Mouse (Mus musculus): ENCODE data around the gene Srgap1. TPM values are rescaled to one million over a fixed set of nuclear protein-coding genes. Genes with fewer than 3 reads are reported as not detected.

Gene Srgap1
- polyA plus RNA-seq, 1 experiment from 2014 or later: 30.7 TPM

DNA sequence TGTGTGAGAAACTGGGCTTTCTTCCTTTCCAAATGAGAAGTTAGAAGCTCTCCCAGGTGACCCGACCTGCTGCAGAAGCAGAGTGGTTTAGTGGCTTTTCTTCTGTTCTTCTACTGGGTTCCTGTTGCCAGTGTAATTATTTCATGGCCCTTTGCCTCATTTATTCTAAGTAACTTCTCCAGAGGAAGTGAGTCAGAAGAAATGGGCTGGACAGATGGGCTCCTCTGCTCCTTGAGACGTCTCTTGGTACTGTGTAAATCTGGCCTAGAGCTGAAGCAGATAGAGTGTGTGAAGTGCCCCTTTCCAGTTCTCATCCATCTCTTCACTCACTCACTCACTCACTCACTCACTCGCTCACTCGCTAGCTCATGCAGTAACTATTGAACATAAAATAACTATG is 290.4 kb downstream of the Srgap1 start:
- H3K4me1 ChIP-seq: no peaks in the 10 kb centered on the region
- no peak overlapping the region for H3K9ac ChIP-seq (replicated peaks)
- no peaks in the 10 kb centered on the region for H3K9me3 ChIP-seq (replicated peaks)
- WGBS: 81% methylated on average over 4 of the region's 4 CpGs
- H3K36me3 ChIP-seq: peaks cover 5% of the 10 kb centered on the region; the same call in 1 of the 2 replicates
- no peak overlapping the region for H3K4me3 ChIP-seq (replicated peaks)
- H3K4me2 ChIP-seq: no peak overlapping the region
- H3K27me3 ChIP-seq (replicated peaks): no peaks in the 10 kb centered on the region
- no peak overlapping the region for H3K27ac ChIP-seq (replicated peaks)
- ATAC-seq (ENCODE audit: low FRiP score): no peak

GRCm38 (mm10) chr10:121755822-121756221 is 291.3 kb downstream of the Srgap1 start:
- no peak overlapping the region for H3K9ac ChIP-seq (replicated peaks)
- no peak for ATAC-seq (ENCODE audit: low FRiP score)
- no peak overlapping the region for H3K4me2 ChIP-seq
- H3K27ac ChIP-seq (replicated peaks): no peak overlapping the region
- H3K27me3 ChIP-seq (replicated peaks): no peaks in the 10 kb centered on the region
- H3K36me3 ChIP-seq: peaks cover 7% of the 10 kb centered on the region
- WGBS: 37% methylated on average over 1 of the region's 1 CpGs
- H3K9me3 ChIP-seq (replicated peaks): no peaks in the 10 kb centered on the region
- H3K4me3 ChIP-seq (replicated peaks): no peak overlapping the region
- H3K4me1 ChIP-seq: no peaks in the 10 kb centered on the region

GRCm38 (mm10) chr10:121754237-121754636 is 292.9 kb downstream of the Srgap1 start:
- H3K9ac ChIP-seq (replicated peaks): no peak overlapping the region
- peaks cover 14% of the 10 kb centered on the region for H3K36me3 ChIP-seq
- H3K27me3 ChIP-seq (replicated peaks): no peaks in the 10 kb centered on the region
- H3K27ac ChIP-seq (replicated peaks): no peak overlapping the region
- no peaks in the 10 kb centered on the region for H3K9me3 ChIP-seq (replicated peaks)
- ATAC-seq (ENCODE audit: low FRiP score): no peak
- H3K4me3 ChIP-seq (replicated peaks): no peak overlapping the region
- H3K4me2 ChIP-seq: no peak overlapping the region
- WGBS: 78% methylated on average over 5 of the region's 5 CpGs
- H3K4me1 ChIP-seq: no peaks in the 10 kb centered on the region

DNA sequence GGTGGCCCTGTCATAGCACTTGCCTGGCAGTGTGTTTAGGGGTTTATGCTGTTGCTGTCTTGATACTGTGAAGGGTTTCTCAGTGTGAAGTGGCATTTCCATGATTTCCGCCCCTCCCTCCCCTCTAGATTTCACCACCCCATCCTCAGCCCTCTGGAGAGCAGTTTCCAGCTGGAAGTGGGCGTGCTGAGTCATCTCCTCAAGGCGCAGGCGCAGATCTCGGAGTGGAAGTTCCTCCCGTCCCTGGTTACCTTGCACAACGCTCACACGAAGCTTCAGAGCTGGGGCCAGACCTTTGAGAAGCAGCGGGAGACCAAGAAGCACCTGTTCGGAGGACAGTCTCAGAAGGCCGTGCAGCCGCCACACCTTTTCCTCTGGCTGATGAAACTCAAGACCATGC is 296.9 kb downstream of the Srgap1 start:
- WGBS: 95% methylated on average over 12 of the region's 12 CpGs
- H3K36me3 ChIP-seq: peaks cover 46% of the 10 kb centered on the region

DNA sequence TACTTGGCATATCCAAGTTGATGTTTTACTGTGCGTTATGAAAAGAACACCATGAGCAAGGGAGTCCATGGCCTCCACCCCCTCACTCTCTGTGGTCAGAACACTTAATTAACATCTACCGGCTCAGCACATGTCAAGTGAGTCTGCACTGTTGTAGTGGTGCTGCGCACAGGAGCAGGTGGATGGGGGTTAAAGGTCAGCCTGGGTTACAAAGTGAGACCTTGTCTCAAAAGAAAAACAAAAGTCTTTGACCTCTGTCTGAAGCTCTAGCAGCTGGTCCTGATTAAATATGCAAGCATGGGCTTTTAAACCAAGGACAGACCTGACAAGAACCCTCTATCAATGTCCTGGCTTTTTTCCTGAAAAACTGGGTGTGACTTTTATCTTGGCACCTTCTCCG is 304.8 kb downstream of the Srgap1 start:
- 39% methylated on average over 4 of the region's 4 CpGs for WGBS
- no peak overlapping the region for H3K27ac ChIP-seq (replicated peaks)
- ATAC-seq (ENCODE audit: low FRiP score): no peak
- H3K9ac ChIP-seq (replicated peaks): no peak overlapping the region
- no peak overlapping the region for H3K4me3 ChIP-seq (replicated peaks)
- H3K36me3 ChIP-seq: peaks cover 20% of the 10 kb centered on the region
- H3K9me3 ChIP-seq (replicated peaks): no peaks in the 10 kb centered on the region
- H3K27me3 ChIP-seq (replicated peaks): no peaks in the 10 kb centered on the region
- no peak overlapping the region for H3K4me2 ChIP-seq
- H3K4me1 ChIP-seq: peaks cover 12% of the 10 kb centered on the region

More for the DNA sequence above, 296.9 kb downstream of the Srgap1 start:
- Histone ChIP-seq H3K4me2 (no peak overlapping the region), H3K27ac (replicated peaks) (no peak overlapping the region), H3K9me3 (replicated peaks) (no peaks in the 10 kb centered on the region), H3K9ac (replicated peaks) (no peak overlapping the region), H3K4me1 (no peaks in the 10 kb centered on the region), H3K4me3 (replicated peaks) (no peak overlapping the region), H3K27me3 (replicated peaks) (no peaks in the 10 kb centered on the region)
- no peak for ATAC-seq (ENCODE audit: low FRiP score)

GRCm38 (mm10) chr10:121739548-121740505 is 307.3 kb downstream of the Srgap1 start, which contains the start of gene BC048403:
Gene BC048403, plus strand, starts transcription at chr10:121739937.
- H3K4me2 ChIP-seq: peak within 1 kb of the TSS; percentile 83
- 0 out of 2 replicates have a peak, but pooled peaks cover under 1% of the 10 kb centered on the region for H3K36me3 ChIP-seq
- H3K4me1 ChIP-seq: peaks cover 12% of the 10 kb centered on the region
- H3K9ac ChIP-seq (replicated peaks): peak within 1 kb of the TSS; percentile 71
- no peaks in the 10 kb centered on the region for H3K9me3 ChIP-seq (replicated peaks)
- WGBS: under 1% methylated on average over 66 of the region's 68 CpGs
- no peaks in the 10 kb centered on the region for H3K27me3 ChIP-seq (replicated peaks)
- peak within 1 kb of the TSS; percentile 70 for H3K4me3 ChIP-seq (replicated peaks)
- ATAC-seq (ENCODE audit: low FRiP score): peak; percentile 95
- peak within 1 kb of the TSS; percentile 86 for H3K27ac ChIP-seq (replicated peaks)

GRCm38 (mm10) chr10:121737256-121737655 is 309.9 kb downstream of the Srgap1 start:
- Histone ChIP-seq H3K9ac (replicated peaks) (no peak overlapping the region), H3K4me1 (peaks cover 16% of the 10 kb centered on the region), H3K27me3 (replicated peaks) (no peaks in the 10 kb centered on the region), H3K27ac (replicated peaks) (no peak overlapping the region), H3K4me2 (no peak overlapping the region), H3K36me3 (no peaks in the 10 kb centered on the region), H3K9me3 (replicated peaks) (no peaks in the 10 kb centered on the region), H3K4me3 (replicated peaks) (no peak overlapping the region)
- WGBS: 89% methylated on average over 3 of the region's 3 CpGs
- no peak for ATAC-seq (ENCODE audit: low FRiP score)

DNA sequence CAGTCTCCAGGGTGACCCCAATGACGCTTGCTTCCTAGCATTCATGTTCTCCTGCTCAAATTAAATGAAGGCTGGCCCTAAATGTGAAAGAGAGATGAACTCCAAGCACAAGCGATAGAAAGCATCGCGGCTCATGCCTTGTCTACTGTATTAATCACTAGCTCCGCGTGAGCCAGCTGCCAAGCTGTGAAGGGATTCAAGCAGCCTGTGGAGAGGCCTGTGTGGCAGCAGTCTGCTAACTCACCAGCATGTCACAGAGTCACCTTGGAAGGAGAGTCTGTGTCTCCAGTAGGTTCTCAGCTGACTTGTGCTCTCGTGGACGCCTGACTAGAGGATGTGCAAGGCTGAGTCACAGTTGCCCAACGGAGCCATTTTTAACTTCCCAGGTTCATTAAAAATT is 314.6 kb downstream of the Srgap1 start:
- Histone ChIP-seq H3K4me1 (peaks cover 5% of the 10 kb centered on the region; the same call in 1 of the 2 replicates), H3K4me2 (no peak overlapping the region), H3K27ac (replicated peaks) (no peak overlapping the region), H3K36me3 (no peaks in the 10 kb centered on the region), H3K9ac (replicated peaks) (no peak overlapping the region), H3K4me3 (replicated peaks) (no peak overlapping the region), H3K27me3 (replicated peaks) (no peaks in the 10 kb centered on the region), H3K9me3 (replicated peaks) (no peaks in the 10 kb centered on the region)
- WGBS: 50% methylated on average over 9 of the region's 9 CpGs
- ATAC-seq (ENCODE audit: low FRiP score): peak; percentile 50; the same call in 1 of the 2 replicates

GRCm38 (mm10) chr10:121731048-121731725 is 315.9 kb downstream of the Srgap1 start:
- Histone ChIP-seq H3K36me3 (no peaks in the 10 kb centered on the region), H3K9ac (replicated peaks) (no peak overlapping the region), H3K4me2 (no peak overlapping the region), H3K27me3 (replicated peaks) (no peaks in the 10 kb centered on the region), H3K4me1 (peaks cover 5% of the 10 kb centered on the region; the same call in 1 of the 2 replicates), H3K9me3 (replicated peaks) (no peaks in the 10 kb centered on the region), H3K27ac (replicated peaks) (no peak overlapping the region), H3K4me3 (replicated peaks) (no peak overlapping the region)
- 95% methylated on average over 8 of the region's 8 CpGs for WGBS
- ATAC-seq (ENCODE audit: low FRiP score): no peak
